Mouse (Mus musculus) liver, postnatal 0 days (tissue): Measurements from ENCODE around the gene Cep170.

Source experiments
- CTCF ChIP-seq: sonication (generic); IDR thresholded peaks from 2 replicates; pipeline ENCODE4 v1.5.1; 2016; ENCODE audit warnings: antibody characterized with exemption, low read depth
- EP300 ChIP-seq: IDR thresholded peaks from 2 replicates; pipeline ENCODE4 v1.6.1; 2016; ENCODE audit warnings: antibody characterized with exemption, low read depth, mild to moderate bottlenecking

DNA sequence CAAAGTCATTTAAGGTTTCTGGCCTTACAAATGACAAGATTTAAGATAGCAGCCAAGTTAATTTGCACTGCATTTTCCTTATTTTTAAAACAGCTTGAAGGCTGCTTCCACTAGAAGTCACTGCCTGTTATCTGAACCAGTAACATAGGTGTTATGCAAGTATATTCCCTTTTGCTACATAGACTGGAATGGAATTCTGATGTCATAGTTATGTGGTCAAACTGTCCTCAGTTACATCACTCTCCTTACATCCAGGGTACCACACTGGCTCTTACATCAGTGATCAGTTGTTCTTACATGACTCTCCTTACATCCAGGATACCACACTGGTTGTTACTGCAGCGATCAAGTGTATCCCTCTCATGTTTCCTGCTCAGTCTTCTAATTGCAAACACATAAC, 53.2 kb downstream of the Cep170 start:
- no peak for TF ChIP-seq CTCF
- TF ChIP-seq EP300, result no peak
